Mouse (Mus musculus) spleen, postnatal 14 days (tissue): ENCODE results near the gene Ppp4r3b.
A peak's percentile ranks its signal among the peaks of the same experiment; 100 is the strongest.

Source experiments
- DNase-seq, 2 experiments: peaks; one replicate each; pipeline ENCODE4 v3.0.0; 2021 to 2022; ENCODE audit warnings: low spot score in 2 of 2

Gene Ppp4r3b

GRCm38 (mm10) chr11:29172563-29173124 is at the start of gene Ppp4r3b:
Gene Ppp4r3b, plus strand, starts transcription at chr11:29172890.
- DNase-seq, result peak; percentile 90 to 93

- DNase-seq, result peak in 1 of 2 experiments; percentile 1
These were observed 42.8 kb upstream of the Ppp4r3b start for GRCm38 (mm10) chr11:29129862-29130384.

GRCm38 (mm10) chr11:29130385-29131355 is 42.0 kb upstream of the Ppp4r3b start, which contains the start of gene Pnpt1:
Gene Pnpt1, plus strand, starts transcription at chr11:29130744.
- peak; percentile 74 to 84 for DNase-seq

GRCm38 (mm10) chr11:29140671-29141070 is 32.0 kb upstream of the Ppp4r3b start:
- DNase-seq, result no peak

GRCm38 (mm10) chr11:29148901-29149300 is 23.8 kb upstream of the Ppp4r3b start:
- no peak for DNase-seq

- DNase-seq, result no peak
These were observed 9.1 kb upstream of the Ppp4r3b start for GRCm38 (mm10) chr11:29163569-29163968.

- DNase-seq, result peak; percentile 10 to 51
These were observed 715 bp upstream of the Ppp4r3b start for GRCm38 (mm10) chr11:29171959-29172391.

GRCm38 (mm10) chr11:29173125-29173631 is 488 bp downstream of the Ppp4r3b start:
- DNase-seq, result peak; percentile 28 to 59

- DNase-seq, result no peak
These were observed 1.2 kb downstream of the Ppp4r3b start for GRCm38 (mm10) chr11:29173706-29174436.

GRCm38 (mm10) chr11:29179319-29179718 is 6.6 kb downstream of the Ppp4r3b start:
- DNase-seq, result no peak

- no peak for DNase-seq
These were observed 8.0 kb downstream of the Ppp4r3b start for GRCm38 (mm10) chr11:29180657-29181056.

- DNase-seq, result no peak
These were observed 9.1 kb downstream of the Ppp4r3b start for GRCm38 (mm10) chr11:29181751-29182150.

- DNase-seq, result no peak
These were observed 16.3 kb downstream of the Ppp4r3b start for GRCm38 (mm10) chr11:29188981-29189380.

- DNase-seq, result no peak
These were observed 31.0 kb downstream of the Ppp4r3b start for GRCm38 (mm10) chr11:29203653-29204052.

- no peak for DNase-seq
These were observed 37.1 kb downstream of the Ppp4r3b start for GRCm38 (mm10) chr11:29209774-29210173.

GRCm38 (mm10) chr11:29216196-29216595 is 43.5 kb downstream of the Ppp4r3b start:
- no peak for DNase-seq

GRCm38 (mm10) chr11:29219055-29219454 is 46.4 kb downstream of the Ppp4r3b start:
- no peak for DNase-seq

- no peak for DNase-seq
These were observed 49.6 kb downstream of the Ppp4r3b start for GRCm38 (mm10) chr11:29222310-29222709.

GRCm38 (mm10) chr11:29224754-29225153 is 52.1 kb downstream of the Ppp4r3b start:
- no peak for DNase-seq

GRCm38 (mm10) chr11:29228957-29229356 is 56.3 kb downstream of the Ppp4r3b start:
- no peak for DNase-seq

- DNase-seq, result no peak
These were observed 60.9 kb downstream of the Ppp4r3b start for GRCm38 (mm10) chr11:29233569-29233968.

- no peak for DNase-seq
These were observed 64.7 kb downstream of the Ppp4r3b start for GRCm38 (mm10) chr11:29237364-29237763.
